Mouse (Mus musculus) right cerebral cortex, postnatal 14 days (tissue): Measurements from ENCODE around the gene Ap3b2.
A peak's percentile ranks its signal among the peaks of the same experiment; 100 is the strongest.

ENCODE experiments used
- DNase-seq: peaks from one replicate; pipeline ENCODE4 v3.0.0; 2022

The Ap3b2 gene

GRCm38 (mm10) chr7:81475221-81475620 is 18.5 kb downstream of the Ap3b2 start:
- DNase-seq = no peak

DNA sequence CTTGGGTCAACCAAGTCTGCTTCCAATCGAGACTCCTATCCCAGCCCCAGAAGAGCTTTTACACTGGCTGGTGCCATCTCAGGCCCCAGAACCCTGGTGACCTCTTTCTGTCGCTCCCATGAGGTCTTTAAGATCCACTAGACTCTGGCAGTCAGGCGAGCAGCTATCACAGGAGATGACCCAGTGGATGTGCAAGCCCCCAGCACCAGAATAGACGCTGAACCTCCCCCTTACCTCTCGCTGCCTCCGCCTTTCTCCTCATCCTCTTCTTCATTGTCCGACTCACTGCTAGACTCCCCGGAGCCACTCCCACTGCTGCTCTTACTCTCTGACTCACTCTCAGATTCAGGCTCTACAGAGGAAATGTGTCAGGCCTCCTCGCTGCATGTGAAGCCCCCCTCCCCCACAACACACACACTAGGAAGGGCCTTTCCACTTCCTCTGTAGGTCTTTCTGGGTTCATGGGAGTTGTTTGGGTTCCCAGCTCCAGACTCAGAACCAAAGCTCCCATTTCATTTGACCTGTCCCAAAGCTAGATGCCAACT is 28.7 kb downstream of the Ap3b2 start:
- DNase-seq = no peak

- DNase-seq = no peak
Measured at GRCm38 (mm10) chr7:81464116-81464515, 29.6 kb downstream of the Ap3b2 start.

GRCm38 (mm10) chr7:81462815-81463214 is 30.9 kb downstream of the Ap3b2 start:
- DNase-seq = no peak

- DNase-seq = peak; percentile 61
Measured at GRCm38 (mm10) chr7:81455155-81455651, 38.5 kb downstream of the Ap3b2 start, which contains the start of gene Cpeb1. Gene Cpeb1, minus strand, starts transcription at chr7:81455465.

GRCm38 (mm10) chr7:81454331-81455039 is 39.2 kb downstream of the Ap3b2 start:
- peak; percentile 70 for DNase-seq

DNA sequence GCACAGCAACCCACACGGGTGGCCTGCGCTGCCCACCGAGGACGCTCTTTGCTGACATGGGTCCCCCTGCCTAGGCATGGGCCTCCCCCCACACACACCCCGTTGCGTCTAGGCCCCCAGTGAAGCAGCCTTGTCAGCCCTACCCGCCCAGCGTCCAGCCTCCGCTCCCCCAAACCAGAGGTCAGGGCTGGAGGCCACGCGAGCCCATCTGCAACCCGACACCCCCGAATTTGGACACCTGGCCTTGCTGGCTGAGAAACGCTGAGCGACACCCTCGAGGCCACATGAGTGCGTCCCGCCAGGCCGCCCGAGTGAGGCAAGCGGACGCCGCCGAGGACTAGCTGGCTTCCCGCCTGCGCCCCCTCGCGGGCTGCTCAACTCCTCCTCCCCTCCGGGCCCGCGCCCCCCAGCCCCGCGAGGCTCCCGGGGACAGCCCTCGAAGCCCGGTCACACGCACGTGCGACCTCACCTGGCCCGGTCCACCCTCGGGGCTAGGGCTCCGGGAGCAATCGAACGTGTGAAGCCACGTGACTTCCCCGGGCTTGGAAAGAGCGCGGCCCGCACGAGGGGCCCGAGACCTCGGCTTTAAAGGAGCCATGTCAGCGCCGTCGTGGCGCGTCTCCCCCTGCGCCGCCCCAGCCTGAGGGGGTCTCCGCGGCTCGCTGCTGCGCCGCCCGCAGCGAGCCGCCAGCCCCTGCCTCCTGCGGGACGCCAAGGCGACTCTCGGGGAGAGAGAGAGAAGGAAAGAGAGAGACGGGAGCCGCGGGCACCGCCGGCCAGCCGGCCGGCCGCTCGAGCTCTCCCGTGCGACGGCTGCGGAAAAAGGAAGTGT is 40.1 kb downstream of the Ap3b2 start:
- peak; percentile 58 for DNase-seq

DNA sequence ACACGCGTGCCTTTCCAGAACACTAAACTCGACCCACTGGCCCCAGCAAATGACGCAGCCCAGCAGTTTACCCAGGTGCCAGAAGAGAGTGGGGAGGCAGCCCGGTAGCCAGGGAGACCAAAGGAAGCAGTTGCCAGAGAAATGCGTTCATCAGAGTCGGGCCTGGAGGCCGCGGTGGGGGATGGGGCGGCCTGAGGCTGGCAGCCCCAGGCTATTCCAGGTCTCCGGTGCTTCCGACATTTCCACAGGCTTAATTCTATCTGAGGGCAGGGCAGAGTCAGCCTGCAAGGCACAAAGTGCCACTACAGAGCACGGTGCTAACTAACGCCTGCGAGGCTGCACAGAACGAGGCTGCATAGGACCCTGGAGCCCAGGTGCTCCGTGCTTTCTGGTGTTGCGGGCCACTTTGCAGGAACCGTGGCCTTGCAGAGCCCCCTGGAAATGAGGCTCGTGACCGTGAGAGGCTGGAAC is 40.7 kb downstream of the Ap3b2 start:
- DNase-seq = no peak
